Mouse (Mus musculus): Measurements from ENCODE around the gene Gabarap.

Gene Gabarap

DNA sequence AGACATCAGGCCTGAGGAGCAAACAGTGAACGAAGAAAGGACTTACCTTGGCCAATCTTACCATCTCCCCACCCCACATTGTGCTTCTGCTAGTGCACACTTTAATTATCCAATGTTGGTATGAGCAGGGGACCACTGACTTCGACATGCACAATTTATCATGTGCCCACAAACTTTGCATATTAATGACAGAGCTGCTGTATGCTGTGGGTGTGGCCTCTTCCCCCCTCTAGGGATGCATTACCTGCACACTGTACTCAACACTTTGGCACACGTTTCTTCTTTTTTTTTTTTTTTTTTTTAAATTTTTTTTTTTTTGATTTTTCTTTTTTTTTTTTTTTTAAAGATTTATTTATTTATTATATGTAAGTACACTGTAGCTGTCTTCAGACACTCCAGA, 20.2 kb upstream of the Gabarap start:
- DNase-seq, result no peak

DNA sequence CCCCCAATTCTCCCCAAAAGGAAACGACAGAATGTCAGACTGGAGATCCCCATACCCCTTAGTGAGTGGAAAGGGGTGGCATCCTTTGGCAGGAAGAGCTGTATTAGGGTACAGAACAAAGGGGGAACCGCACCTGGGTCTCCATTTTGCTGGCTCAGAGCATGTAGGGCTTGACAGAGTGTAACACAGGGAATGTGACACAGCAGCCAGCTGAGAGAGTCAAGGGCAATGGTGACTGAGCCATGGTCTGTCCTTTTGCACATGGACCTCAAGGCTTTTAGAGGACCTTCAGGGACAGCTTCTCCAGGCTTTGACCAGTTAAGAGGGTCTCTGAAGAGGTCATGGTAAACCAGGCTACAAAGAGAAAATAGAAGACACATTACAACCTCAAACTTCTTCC, 16.0 kb upstream of the Gabarap start:
- no peak for DNase-seq

GRCm38 (mm10) chr11:69976271-69976670, 14.7 kb upstream of the Gabarap start:
- DNase-seq, result no peak

DNA sequence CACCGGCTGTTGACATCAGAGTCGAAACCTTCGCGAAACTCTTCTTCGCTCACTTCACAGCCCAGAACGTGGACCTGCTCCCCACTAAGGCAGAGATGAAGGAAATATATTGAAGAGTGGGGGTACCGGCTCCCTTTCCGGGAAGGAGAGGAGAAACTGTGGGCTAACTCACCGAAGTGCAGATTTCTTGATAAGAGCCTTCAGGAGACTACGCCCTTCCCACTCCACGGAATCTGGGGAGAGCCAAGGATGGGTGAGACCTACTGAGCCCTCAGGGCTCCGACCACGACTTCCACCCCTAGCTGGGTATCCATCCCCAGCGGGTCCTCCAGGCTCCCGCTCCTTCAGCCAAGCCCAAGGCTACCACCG, 11.1 kb upstream of the Gabarap start:
- DNase-seq, result no peak

- peak; percentile 100 for DNase-seq
Measured at GRCm38 (mm10) chr11:69980196-69981140, 10.5 kb upstream of the Gabarap start.

- no peak for DNase-seq
Measured at GRCm38 (mm10) chr11:69981141-69981762, 9.7 kb upstream of the Gabarap start, which contains the start of gene Ctdnep1. Gene Ctdnep1 (plus strand): TSS chr11:69981156.

DNA sequence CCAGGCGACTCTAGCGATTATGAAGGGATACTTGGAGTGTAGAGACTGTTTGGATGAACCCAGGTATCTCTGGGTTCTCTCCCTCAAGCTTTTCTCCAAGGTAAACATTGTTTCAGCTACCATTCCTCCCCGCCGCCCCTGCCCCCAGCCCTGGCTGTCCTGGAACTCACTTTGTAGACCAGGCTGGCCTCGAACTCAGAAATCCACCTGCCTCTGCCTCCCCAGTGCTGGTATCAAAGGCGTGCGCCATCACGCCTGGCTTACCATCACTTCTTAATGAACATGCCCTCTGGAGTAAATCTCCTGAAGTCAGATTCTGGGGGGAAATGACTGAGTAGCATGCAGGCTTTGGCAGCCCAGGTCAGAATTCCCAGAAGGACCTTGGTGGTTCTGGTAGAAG, 8.7 kb upstream of the Gabarap start, which contains the start of gene Elp5:
Gene Elp5 (minus strand): TSS at position 293 of the 400 bp plus-strand sequence.
- DNase-seq, result no peak

- no peak for DNase-seq
Measured at GRCm38 (mm10) chr11:69982877-69983276, 8.1 kb upstream of the Gabarap start.

- DNase-seq, result no peak
Measured at GRCm38 (mm10) chr11:69983377-69983776, 7.6 kb upstream of the Gabarap start.

DNA sequence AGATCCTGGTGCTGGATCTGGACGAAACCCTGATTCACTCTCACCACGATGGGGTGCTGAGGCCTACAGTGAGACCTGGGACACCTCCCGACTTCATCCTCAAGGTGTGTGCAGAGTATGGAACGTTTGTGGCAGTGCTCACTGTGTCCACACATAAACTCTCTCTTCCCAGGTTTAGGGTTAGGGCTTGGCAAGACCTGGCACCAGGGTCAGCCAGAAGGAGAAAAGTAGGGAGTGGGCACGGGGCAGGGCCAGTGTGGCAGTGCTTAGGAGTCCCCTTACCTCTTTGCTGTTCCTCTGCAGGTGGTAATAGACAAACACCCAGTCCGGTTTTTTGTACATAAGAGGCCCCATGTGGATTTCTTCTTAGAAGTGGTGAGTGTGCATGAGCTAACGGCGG, 6.5 kb upstream of the Gabarap start:
- DNase-seq, result no peak

DNA sequence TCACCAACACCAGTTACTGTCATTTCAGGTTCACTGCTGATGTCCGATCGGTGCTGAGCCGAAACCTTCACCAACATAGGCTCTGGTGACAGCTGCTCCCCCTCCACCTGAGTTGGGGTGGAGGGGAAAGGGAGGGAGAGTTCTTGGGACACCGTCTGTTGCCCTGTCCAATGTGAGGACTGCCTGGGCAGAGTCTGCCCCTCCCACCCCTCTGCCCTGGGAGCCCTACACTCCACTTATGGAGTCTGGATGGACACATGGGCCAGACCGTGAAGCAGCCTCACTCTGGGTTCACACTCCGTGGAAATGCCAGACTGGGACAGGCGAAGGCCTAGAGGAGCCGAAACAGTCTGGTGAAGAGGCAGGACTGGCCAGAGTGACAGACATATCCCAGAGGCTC, 994 bp upstream of the Gabarap start:
- DNase-seq, result no peak

DNA sequence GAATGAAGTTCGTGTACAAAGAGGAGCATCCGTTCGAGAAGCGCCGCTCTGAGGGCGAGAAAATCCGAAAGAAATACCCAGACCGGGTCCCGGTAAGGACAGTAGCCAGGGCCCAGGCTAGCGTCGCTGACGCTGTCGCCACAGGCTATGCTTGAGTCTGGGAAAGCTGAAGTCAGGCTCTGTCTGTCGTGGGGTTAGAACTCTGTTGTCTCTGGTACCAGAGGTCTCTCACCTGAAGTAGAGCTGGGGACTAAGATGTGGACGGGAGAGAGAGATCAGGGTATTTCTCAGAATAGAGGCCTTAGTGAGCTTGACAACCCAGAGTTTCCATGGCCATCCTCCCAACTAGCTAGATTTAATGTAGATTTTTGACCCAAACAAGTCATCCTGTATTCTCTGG, 768 bp downstream of the Gabarap start:
- no peak for DNase-seq

DNA sequence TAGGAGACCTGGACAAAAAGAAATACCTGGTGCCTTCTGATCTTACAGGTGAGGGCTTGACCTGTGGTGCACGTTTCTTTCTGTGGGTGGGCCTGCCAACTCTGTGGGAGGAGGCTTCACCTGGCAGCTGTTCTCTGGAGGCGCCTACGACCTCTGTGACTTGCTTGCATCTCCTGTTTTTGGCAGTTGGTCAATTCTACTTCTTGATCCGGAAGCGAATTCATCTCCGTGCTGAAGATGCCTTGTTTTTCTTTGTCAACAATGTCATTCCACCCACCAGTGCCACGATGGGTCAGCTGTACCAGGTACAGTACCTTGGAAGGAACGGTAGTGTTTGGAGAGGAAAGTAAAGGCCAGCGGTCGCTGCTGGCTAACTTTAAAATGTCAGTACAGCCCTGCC, 1.5 kb downstream of the Gabarap start:
- DNase-seq, result no peak

DNA sequence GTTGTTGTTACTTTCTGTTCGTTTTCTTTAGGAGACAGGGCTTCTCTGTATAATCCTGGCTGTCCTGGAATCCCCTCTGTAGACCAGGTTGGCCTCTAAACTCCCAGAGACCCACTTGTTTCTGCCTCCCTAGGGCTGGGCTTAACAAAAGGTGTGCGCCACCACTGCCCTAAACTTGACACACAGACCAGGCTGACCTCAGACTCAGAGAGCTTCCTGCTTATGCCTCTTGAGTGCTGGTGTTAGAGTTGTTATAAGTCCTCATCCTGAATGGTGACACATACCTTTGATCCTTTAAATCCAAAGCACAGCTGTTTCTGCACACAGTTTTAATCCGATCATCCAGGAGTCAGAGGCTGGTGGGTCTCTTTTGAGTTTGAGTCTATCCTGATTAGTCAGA, 2.0 kb downstream of the Gabarap start:
- DNase-seq, result peak; percentile 44

DNA sequence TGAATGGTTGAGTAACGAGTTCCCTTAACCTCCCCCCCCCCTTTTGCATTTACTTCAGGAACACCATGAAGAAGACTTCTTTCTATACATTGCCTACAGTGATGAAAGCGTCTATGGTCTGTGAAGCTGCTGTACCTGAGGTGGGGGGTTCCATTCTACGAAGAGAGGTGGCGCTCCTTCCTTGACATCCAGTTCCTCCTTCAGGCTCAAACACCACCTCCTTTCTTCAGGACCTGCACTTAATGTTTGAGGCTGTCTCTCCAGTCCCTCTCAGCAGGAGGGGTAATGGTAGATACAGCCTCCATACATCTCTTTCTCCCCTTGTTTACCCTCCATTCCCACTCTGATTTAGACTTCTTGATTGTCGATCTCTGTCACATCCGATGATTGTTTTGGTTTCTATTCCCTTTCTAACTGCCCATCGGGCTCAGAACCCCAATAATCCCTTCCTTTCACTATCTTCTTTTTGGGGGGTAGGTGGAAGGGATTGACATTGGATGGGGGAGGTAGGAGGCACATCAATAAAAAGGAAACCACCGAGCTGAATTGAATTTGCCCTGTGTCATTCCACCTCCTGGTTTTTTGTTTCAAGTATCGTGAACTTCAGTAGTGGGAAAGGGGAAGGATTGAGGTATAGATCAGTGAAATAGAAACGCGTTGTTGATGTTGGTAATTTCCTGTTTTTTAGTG, 3.6 kb downstream of the Gabarap start:
- DNase-seq, result no peak

DNA sequence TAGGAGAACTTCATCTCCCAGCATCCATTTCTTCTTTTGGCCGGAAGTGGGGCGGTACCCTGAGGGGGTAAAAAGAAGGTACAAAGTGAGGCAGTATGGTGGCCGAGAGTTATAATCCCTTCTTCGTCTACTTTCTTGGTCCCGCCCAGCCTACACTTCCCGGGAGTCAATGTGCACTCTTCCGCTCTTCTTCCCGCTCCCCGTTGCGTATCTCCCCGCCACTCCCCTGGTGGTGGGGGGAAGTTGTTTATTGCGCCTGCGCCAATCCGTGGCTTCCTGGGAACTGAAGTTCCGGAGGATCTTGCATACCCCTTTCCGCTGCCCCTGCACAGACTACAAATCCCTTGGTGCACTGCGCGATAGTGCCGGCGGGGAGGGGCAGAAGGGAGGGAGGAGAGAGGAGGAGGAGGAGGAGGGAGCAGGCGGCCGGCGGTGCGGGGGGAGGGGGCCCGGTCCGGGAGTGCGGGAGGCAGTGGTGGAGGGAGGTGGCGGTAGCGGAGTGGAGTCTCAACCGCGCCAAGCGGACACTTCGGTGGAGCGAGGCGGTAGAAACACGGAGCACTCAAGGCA, 4.5 kb downstream of the Gabarap start, which contains the start of gene Phf23:
Gene Phf23 (plus strand): TSS at position 387 of the 570 bp plus-strand sequence.
- peak; percentile 100 for DNase-seq

GRCm38 (mm10) chr11:69996161-69997061, 5.5 kb downstream of the Gabarap start:
- DNase-seq, result no peak

DNA sequence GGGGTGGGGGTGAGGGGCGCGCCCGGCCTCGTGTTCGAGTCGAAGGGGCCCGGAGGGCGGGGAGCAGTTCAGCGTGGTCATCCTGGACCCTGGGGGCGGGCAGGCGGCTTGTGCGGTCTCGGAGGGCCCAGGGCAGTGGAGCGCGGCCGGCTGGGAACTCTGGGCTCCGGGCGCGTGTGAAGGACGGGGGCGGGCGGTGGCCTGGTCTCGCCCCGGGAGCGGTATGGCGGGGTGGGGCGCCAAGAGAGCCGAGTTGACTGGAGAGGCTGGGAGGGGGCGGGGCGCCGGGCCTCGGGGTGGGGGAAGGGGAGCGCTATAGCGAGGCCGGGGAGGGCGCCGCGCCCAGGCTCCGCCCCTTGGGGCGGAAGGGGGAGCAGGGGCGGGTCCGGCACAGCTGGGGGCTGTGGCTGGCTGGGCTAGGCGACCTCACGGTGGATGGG, 6.1 kb downstream of the Gabarap start:
- DNase-seq, result peak; percentile 90

DNA sequence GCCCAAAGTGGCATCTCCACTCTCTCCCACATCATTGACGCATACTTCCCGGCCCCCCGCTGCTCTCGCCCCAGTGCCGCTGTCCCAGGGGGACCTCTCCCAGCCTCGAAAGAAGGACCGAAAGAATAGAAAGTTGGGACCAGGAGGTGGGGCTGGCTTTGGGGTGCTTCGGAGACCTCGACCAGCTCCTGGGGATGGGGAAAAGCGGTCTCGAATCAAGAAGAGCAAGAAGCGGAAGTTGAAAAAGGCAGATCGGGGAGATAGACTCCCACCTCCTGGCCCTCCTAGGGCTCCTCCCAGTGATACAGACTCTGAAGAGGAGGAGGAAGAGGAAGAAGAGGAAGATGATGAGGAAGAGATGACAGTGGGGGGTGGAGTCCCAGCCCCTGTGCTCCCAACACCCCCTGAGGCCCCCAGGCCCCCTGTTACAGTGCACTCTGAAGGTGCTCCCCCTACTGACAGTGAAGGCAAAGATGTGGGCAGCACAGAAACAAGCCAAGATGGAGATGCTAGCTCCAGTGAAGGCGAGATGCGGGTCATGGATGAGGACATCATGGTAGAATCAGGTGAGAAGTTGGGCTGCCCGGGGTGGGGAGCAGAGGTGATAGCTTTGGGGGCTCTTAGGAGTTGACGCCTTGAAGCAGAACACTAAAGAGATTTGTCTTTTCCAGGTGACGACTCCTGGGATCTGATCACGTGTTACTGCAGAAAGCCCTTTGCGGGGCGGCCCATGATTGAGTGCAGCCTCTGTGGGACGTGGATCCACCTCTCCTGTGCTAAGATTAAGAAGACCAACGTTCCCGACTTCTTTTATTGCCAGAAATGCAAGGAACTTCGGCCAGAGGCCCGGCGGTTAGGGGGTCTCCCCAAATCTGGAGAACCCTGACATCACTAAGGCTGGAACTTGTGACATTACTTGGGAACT, 7.9 kb downstream of the Gabarap start:
- no peak for DNase-seq

- no peak for DNase-seq
Measured at GRCm38 (mm10) chr11:69999666-70000065, 8.7 kb downstream of the Gabarap start.

DNA sequence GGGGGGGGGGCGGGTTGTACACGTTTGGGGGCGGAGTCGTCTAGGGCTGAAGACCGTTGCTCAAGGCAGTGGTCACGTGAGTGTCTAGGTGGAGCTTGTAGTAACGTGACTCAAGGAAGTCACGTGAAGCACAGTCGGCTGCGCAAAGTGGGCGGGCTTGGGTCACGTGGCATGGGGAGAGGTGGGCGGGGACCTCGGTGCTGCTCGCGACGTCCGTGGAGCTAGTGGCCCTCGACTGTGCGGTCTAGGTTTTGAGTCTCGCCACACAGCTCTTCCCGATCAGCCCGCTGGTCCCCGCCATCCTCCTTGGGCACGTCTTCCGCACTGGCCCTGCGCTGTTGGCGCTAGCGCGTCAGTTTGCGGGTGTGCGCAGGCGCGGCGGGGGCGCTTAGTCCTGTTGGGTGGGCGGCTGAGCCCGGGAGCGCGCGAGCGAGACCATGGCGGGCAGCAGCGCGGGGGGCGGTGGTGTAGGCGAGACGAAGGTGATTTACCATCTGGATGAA, 9.5 kb downstream of the Gabarap start, which contains the start of gene Dvl2:
Gene Dvl2 (plus strand): TSS at position 200 of the 503 bp plus-strand sequence.
- peak; percentile 97 for DNase-seq

Data from retina, postnatal 1 day (tissue).